ENCODE assay signal across 20 mouse cellular contexts in the genomic region with DNA sequence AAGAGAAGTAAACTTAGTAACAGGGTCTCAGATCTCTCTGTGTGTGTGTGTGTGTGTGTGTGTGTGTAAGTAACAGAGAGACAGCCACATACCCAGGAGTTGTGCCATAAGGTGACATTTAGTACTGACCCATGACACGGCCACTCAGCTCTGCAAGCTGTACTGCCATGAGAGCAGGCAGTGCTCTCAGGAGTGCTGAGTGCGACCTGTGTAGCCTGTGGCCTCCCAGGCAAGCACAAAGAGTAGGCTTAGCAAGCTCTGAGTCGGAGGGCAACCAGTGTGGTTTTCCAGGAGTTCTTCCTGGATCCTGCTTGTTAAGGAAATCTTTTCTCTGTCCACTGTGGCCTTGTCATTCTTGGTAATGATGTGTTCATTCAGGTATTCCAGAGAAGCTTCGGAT.
DNase-seq lines count a peak whose midpoint lies in the region; ATAC-seq and TF ChIP-seq lines count a peak whose summit lies in the region.
"Had no signal": no experiment of that assay in that cellular context is flagged by ENCODE, and none has a peak within 500 bp of the region (broad histone marks: within the 10 kb centered on the region; RNA-seq: fewer than 3 reads in every experiment).

No protein-coding gene starts in this region.

- no peaks in the 10 kb centered on the region for H3K27me3 ChIP-seq in hindbrain, embryonic 14.5 days (ENCODE audit: control insufficient read depth, insufficient read depth, low read length)
- H3K27me3 ChIP-seq in hindbrain, embryonic 11.5 days (ENCODE audit: control insufficient read depth, insufficient read depth, low read length), result no peaks in the 10 kb centered on the region
- H3K27me3 ChIP-seq in liver, embryonic 16.5 days (ENCODE audit: control insufficient read depth, insufficient read depth, low read depth, low read length), result no peaks in the 10 kb centered on the region
- H3K27me3 ChIP-seq in liver, embryonic 12.5 days (replicated peaks), result no peaks in the 10 kb centered on the region; the same call in 1 of the 2 replicates
- no peaks in the 10 kb centered on the region for H3K27me3 ChIP-seq in embryonic facial prominence, embryonic 10.5 days (replicated peaks; ENCODE audit: low read depth, poor library complexity, severe bottlenecking)
- H3K27me3 ChIP-seq: CH12.LX; embryonic facial prominence, embryonic 15.5 days; limb, embryonic 12.5 days had no signal

- intact Hi-C loops in gastrocnemius, adult 2 months (cut with DNase I), result no loop called here
- intact Hi-C loops in left cerebral cortex, postnatal 14 days (cut with DNase I), result no loop called here

- no peaks in the 10 kb centered on the region for H3K36me3 ChIP-seq in hindbrain, embryonic 14.5 days (replicated peaks; ENCODE audit: control insufficient read depth, insufficient read depth)
- H3K36me3 ChIP-seq in hindbrain, embryonic 11.5 days (ENCODE audit: control insufficient read depth, insufficient read depth, low read length), result no peaks in the 10 kb centered on the region
- no peaks in the 10 kb centered on the region for H3K36me3 ChIP-seq in liver, embryonic 16.5 days (ENCODE audit: control insufficient read depth, insufficient read depth)
- no peaks in the 10 kb centered on the region for H3K36me3 ChIP-seq in liver, embryonic 12.5 days
- peaks cover 11% of the 10 kb centered on the region for H3K36me3 ChIP-seq in embryonic facial prominence, embryonic 10.5 days (replicated peaks)
- H3K36me3 ChIP-seq: limb, embryonic 12.5 days had no signal

- H3K9me3 ChIP-seq in hindbrain, embryonic 14.5 days (ENCODE audit: control insufficient read depth, low read length), result no peaks in the 10 kb centered on the region
- peaks cover 5% of the 10 kb centered on the region for H3K9me3 ChIP-seq in hindbrain, embryonic 11.5 days (ENCODE audit: control insufficient read depth, low read length)
- H3K9me3 ChIP-seq in liver, embryonic 16.5 days (replicated peaks; ENCODE audit: control insufficient read depth, low read length), result no peaks in the 10 kb centered on the region; the same call in 1 of the 2 replicates
- H3K9me3 ChIP-seq in liver, embryonic 12.5 days (replicated peaks), result no peaks in the 10 kb centered on the region
- H3K9me3 ChIP-seq in embryonic facial prominence, embryonic 10.5 days, result peaks cover 9% of the 10 kb centered on the region; the same call in 1 of the 2 replicates
- H3K9me3 ChIP-seq: embryonic facial prominence, embryonic 15.5 days; limb, embryonic 12.5 days had no signal

- H3K4me2 ChIP-seq in hindbrain, embryonic 14.5 days (replicated peaks), result no peak overlapping the region
- no peak overlapping the region for H3K4me2 ChIP-seq in hindbrain, embryonic 11.5 days (replicated peaks; ENCODE audit: low read depth, low read length)
- no peak overlapping the region for H3K4me2 ChIP-seq in liver, embryonic 16.5 days (ENCODE audit: low read depth, low read length)
- H3K4me2 ChIP-seq in liver, embryonic 12.5 days, result no peak overlapping the region
- H3K4me2 ChIP-seq: embryonic facial prominence, embryonic 15.5 days; forebrain, embryonic 12.5 days; limb, embryonic 12.5 days had no signal

- H3K4me3 ChIP-seq in gastrocnemius, adult 2 months, result no peak overlapping the region
- H3K4me3 ChIP-seq in hindbrain, embryonic 14.5 days (replicated peaks; ENCODE audit: low read length), result no peak overlapping the region
- no peak overlapping the region for H3K4me3 ChIP-seq in hindbrain, embryonic 11.5 days (ENCODE audit: low read depth, low read length)
- no peak overlapping the region for H3K4me3 ChIP-seq in liver, embryonic 16.5 days (ENCODE audit: low read depth, low read length)
- H3K4me3 ChIP-seq in liver, embryonic 12.5 days, result no peak overlapping the region
- H3K4me3 ChIP-seq in embryonic facial prominence, embryonic 10.5 days, result no peak overlapping the region
- H3K4me3 ChIP-seq: embryonic facial prominence, embryonic 15.5 days; forebrain, embryonic 12.5 days; limb, embryonic 12.5 days had no signal

- H3K4me1 ChIP-seq in hindbrain, embryonic 14.5 days (replicated peaks; ENCODE audit: control insufficient read depth, insufficient read depth, low read length), result peaks cover 21% of the 10 kb centered on the region
- peaks cover 1% of the 10 kb centered on the region; the same call in 1 of the 2 replicates for H3K4me1 ChIP-seq in hindbrain, embryonic 11.5 days (replicated peaks; ENCODE audit: control insufficient read depth, insufficient read depth, low read length)
- H3K4me1 ChIP-seq in liver, embryonic 16.5 days (ENCODE audit: control insufficient read depth, low read depth, low read length), result no peaks in the 10 kb centered on the region; the same call in 1 of the 2 replicates
- peaks cover 5% of the 10 kb centered on the region; the same call in 1 of the 2 replicates for H3K4me1 ChIP-seq in liver, embryonic 12.5 days
- H3K4me1 ChIP-seq in embryonic facial prominence, embryonic 10.5 days, result peaks cover 60% of the 10 kb centered on the region

- no peak for DNase-seq in gastrocnemius, adult 2 months
- no peak for DNase-seq in gastrocnemius, adult 18-20 months (ENCODE audit: low spot score)
- DNase-seq in hindbrain, embryonic 14.5 days (ENCODE audit: low spot score), result no peak
- DNase-seq in hindbrain, embryonic 11.5 days (ENCODE audit: low spot score), result no peak
- no peak for DNase-seq in embryonic facial prominence, embryonic 10.5 days (ENCODE audit: low spot score)
- no peak for DNase-seq in left cerebral cortex, postnatal 14 days (ENCODE audit: low spot score in 2 of 2)
- DNase-seq: adrenal gland, adult 8-10 months; cerebellum, postnatal 10 days; gastrocnemius, postnatal 25 days; heart, postnatal 10 days; layer of hippocampus, postnatal 36 days; lung, adult 18-20 months; right cerebral cortex, adult 18-20 months; spleen, adult 18-20 months had no signal

- no peak for ATAC-seq in hindbrain, embryonic 14.5 days (ENCODE audit: low FRiP score)
- ATAC-seq in hindbrain, embryonic 11.5 days (ENCODE audit: low FRiP score), result no peak
- ATAC-seq in liver, embryonic 16.5 days (ENCODE audit: low read depth), result 0 out of 2 replicates have a peak, but pooled peaks have one; percentile 32
- ATAC-seq in liver, embryonic 12.5 days, result no peak

- 80% methylated on average over 4 of the region's 4 CpGs for WGBS in hindbrain, embryonic 14.5 days
- WGBS in hindbrain, embryonic 11.5 days, result 71% methylated on average over 4 of the region's 4 CpGs
- WGBS in liver, embryonic 16.5 days (ENCODE audit: insufficient replicate concordance), result 36% methylated on average over 4 of the region's 4 CpGs
- 61% methylated on average over 4 of the region's 4 CpGs for WGBS in liver, embryonic 12.5 days (ENCODE audit: insufficient replicate concordance)
- 67% methylated on average over 4 of the region's 4 CpGs for WGBS in embryonic facial prominence, embryonic 10.5 days

- no peak for TF ChIP-seq CTCF in gastrocnemius, adult 2 months (IDR thresholded peaks at IDR 0.05)

- H3K27ac ChIP-seq in gastrocnemius, adult 2 months, result peak overlapping the region; percentile 61
- peak overlapping the region; percentile 58; the same call in 1 of the 2 replicates for H3K27ac ChIP-seq in hindbrain, embryonic 14.5 days
- no peak overlapping the region for H3K27ac ChIP-seq in hindbrain, embryonic 11.5 days (ENCODE audit: low read depth, low read length)
- H3K27ac ChIP-seq in liver, embryonic 16.5 days (ENCODE audit: low read length), result no peak overlapping the region
- H3K27ac ChIP-seq in liver, embryonic 12.5 days, result no peak overlapping the region
- H3K27ac ChIP-seq in embryonic facial prominence, embryonic 10.5 days (replicated peaks), result peak overlapping the region; percentile 12; the same call in 1 of the 2 replicates
- H3K27ac ChIP-seq: forebrain, embryonic 12.5 days; limb, embryonic 12.5 days had no signal

- H3K9ac ChIP-seq in hindbrain, embryonic 14.5 days, result no peak overlapping the region
- H3K9ac ChIP-seq in hindbrain, embryonic 11.5 days (ENCODE audit: low read depth, low read length), result no peak overlapping the region
- H3K9ac ChIP-seq in liver, embryonic 16.5 days (ENCODE audit: low read depth, low read length), result no peak overlapping the region
- no peak overlapping the region for H3K9ac ChIP-seq in liver, embryonic 12.5 days
- H3K9ac ChIP-seq: embryonic facial prominence, embryonic 15.5 days; forebrain, embryonic 12.5 days; limb, embryonic 12.5 days had no signal

Comparison
In these comparisons a context has a peak if more than half of its experiments do, and no peak if none do; other contexts are left out.
1. H3K27ac ChIP-seq: peak in gastrocnemius, adult 2 months (single experiment), hindbrain, embryonic 14.5 days (single experiment) and embryonic facial prominence, embryonic 10.5 days (single experiment); none in hindbrain, embryonic 11.5 days (single experiment), liver, embryonic 16.5 days (single experiment) and liver, embryonic 12.5 days (single experiment).